Mouse (Mus musculus): ENCODE data around the gene P2rx7. TPM values are rescaled to one million over a fixed set of nuclear protein-coding genes. Genes with fewer than 3 reads are reported as not detected.
A peak's percentile ranks its signal among the peaks of the same experiment; 100 is the strongest.

Gene P2rx7
- total RNA-seq, 2 experiments from 2014 or later: 3.5 to 5.2 TPM

DNA sequence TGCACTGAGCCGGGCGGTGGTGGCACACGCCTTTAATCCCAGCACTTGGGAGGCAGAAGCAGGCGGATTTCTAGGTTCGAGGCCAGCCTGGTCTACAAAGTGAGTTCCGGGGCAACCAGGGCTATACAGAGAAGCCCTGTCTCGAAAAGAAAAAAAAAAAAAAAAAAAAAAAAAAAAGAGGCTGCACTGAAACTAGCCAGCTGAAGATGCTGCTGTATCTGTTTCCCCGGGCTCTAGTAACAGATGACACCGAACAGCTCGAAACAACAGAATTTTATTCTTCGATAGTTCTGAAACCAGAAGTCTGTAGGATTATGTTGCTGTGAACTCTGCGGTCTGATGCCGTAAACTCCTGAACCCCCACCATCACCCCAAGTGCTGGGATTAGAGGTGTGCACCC, 81.7 kb downstream of the P2rx7 start:
- intact Hi-C loops (cut with DNase I): loop anchor here (5.0 to 10.0 kb wide), 2 partner anchors 303 to 321 kb away; partner anchors contain the start of gene Anapc7
- no peak for DNase-seq

DNA sequence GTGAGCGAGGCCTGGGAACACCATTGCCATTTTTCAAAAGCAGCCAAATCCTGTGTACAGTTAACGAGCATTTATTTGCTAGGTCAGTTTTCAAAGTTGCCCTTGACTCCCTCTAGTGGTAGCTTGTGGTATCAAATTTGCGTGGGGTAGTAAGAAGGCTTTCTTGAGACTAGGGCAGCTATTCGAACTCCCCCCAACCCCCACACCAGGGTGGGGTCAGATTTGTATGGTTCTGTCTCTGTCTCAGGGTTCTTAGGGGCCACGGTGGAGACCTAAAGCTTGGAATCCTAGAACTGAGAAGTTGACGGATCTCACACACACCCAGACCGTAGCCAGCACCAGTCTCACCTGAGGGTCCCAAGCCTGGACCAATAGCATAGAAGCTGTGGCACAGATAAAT, 82.4 kb downstream of the P2rx7 start:
- DNase-seq: peak; percentile 80 to 87
- intact Hi-C loops (cut with DNase I): loop anchor here (5.0 to 10.0 kb wide), 2 partner anchors 304 to 321 kb away; partner anchors contain the start of gene Anapc7

DNA sequence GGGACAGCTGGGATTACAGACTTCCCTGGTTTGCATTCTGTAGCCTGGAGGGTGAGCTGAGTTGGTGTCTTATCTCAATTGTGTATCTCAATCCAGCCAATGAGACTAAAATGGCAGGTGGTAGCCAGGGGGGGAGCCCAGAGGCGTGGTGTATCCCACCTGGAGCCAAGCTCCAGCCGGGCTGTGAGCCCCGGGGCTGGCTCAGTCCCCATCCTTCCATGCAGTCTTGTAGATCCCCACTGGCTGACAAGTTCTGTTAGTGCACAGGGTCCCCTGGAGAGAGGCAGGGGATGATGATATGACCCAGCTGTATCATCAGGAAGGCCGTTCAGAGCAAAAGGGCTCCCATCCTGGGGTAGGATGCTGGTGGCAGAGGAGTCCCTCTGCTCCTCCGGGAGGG, 82.9 kb downstream of the P2rx7 start:
- DNase-seq: no peak
- intact Hi-C loops (cut with DNase I): loop anchor here (5.0 to 10.0 kb wide), 2 partner anchors 304 to 322 kb away; partner anchors contain the start of gene Anapc7

DNA sequence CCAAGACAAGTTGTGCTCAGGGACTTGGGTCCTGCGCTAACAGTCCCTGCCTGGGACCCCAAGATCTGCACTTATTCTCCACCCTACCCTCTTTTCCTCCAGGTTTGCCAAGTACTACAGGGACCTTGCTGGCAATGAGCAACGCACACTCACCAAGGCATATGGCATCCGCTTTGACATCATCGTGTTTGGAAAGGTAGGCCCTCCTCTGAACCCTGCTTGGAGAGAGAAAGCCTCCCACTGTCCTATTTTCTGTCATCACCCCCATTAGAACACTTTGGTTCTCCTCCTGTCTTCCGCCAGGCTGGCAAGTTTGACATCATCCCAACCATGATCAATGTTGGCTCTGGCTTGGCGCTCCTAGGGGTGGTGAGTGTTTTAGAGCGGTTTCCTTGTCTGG, 83.4 kb downstream of the P2rx7 start:
- no peak for DNase-seq
- intact Hi-C loops (cut with DNase I): loop anchor here (5.0 to 10.0 kb wide), 2 partner anchors 305 to 322 kb away; partner anchors contain the start of gene Anapc7

DNA sequence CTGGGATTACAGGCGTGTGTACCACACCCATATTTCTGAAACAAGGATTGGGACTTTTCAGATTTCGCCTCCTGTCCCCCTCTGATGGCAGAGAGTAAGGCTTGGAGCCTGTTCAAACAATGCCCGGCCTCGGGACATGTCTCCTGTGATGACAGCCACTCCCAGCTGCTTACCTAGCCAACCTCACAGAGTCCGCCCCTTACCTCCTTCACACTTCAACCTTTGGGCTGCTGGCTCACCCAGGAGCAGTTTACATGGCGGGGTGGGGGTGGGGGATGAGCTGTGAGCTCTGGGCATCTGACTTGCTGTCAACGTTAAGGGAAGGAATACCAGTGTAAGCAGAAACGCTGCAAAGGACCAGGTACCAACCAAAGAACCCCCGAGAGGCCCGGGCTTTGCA, 87.1 kb downstream of the P2rx7 start:
- intact Hi-C loops (cut with DNase I): no loop called here
- no peak for DNase-seq

DNA sequence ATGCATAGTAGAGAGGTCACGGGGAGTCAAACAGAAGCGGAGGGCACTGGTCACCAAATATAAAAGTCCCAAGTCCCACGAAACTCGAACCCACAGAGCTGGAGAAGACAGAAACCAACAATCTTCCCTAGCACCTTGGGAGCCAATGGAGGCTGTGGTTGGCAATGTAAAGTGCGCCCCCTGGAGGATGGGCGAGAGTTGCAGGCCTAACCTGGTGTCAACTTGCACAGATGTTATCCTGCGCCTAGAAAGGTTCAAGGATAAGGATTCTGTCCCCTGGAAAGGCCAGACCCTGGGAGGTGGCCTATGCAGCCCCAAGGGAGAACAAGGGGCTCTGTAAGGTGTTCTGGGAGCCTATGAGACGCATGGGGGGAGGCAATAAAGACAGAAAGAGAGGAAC, 87.6 kb downstream of the P2rx7 start:
- intact Hi-C loops (cut with DNase I): no loop called here

DNA sequence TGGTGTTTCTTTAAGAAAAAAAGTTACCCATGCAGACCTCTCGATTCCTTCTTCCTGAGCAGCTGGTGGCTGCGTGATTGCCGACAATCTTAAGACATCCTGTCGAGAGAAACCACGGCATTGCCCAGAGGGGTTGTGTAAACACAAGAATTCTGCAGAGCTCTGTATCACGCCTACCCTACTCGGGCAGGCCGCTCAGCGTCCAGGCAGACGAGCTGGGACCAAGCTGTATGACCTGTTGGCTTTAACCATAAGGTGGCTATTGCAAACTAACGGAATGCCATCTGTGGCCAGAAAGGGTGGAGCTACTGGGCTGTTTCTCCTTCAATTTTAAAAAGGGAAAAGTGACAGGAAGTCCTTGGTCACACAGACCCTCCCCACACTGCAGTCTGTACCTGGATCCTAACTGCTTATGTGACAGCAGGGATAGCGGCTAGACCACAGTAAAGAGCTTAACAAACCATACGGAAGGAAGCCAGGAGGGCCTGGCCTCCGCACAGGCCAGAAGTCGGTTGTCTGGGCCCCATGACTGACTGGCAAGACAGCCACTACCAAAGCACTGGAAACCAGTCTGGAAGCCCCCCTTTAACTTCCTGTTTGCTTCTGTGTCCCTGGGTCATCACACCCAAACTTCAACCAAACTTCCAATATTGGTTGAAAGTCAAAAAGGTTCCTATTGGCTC, 88.4 kb downstream of the P2rx7 start:
- intact Hi-C loops (cut with DNase I): no loop called here
- peak; percentile 44 to 61 for DNase-seq

More for the DNA sequence above, 87.6 kb downstream of the P2rx7 start:
- peak; percentile 56 to 80 for DNase-seq

DNA sequence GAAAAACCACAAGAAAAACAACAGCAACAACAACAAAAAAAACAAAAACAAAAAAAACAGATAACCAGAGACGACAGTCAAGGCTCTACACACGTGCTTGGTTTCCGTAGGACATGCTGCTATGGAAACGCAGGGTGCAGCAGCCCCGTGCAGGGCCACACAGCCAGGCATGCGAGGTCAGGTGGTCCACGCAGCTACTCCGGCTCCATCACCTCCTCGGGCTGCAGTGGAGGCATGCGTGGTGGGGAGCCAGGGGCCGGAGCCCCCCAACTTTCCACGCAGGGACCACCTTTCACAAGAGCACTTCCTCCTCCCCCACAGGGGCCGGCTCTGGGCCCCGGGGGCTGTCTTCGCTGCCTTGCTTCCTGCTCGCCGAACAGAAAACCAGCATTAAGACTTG, 90.2 kb downstream of the P2rx7 start:
- intact Hi-C loops (cut with DNase I): no loop called here
- no peak for DNase-seq

DNA sequence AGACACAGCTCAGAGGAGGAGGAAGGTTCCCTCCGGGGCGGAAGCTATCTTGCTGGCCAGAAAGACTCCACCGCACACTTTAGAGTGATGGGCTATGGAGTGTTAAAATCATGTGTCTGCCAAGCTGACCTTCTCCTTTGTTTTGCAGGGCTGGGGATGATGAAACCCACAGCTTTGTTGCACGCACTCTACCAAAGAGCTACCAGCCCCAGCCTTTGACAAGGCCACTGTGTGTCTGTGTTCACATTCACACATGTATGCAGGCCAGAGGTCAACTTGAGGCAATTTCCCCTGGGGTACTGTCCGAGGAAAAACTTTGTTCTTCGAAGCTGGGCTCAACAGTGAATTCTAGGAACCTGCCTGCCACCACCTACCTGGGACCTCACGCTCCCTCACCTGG, 92.1 kb downstream of the P2rx7 start:
- intact Hi-C loops (cut with DNase I): no loop called here
- DNase-seq: no peak

DNA sequence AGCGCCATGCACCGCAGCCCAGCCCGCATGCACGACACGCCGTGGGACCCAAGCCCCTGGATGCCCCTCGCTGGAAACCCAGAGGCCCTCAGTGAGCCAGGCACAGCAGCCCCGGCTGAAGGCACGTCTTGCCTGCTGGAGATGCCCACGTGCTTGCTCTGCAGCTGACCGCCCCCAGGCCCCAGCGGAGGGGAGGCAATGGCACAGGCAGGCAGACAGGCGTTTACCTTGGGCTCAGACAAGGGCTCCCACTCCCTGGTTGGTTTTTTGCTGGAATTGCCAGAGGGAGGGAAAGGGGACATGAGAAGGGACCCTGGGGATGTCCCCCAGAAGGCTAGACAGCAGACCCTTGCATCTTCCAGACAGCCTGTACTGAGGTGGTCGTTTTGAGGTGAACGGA, 93.0 kb downstream of the P2rx7 start:
- intact Hi-C loops (cut with DNase I): no loop called here
- DNase-seq: no peak

Small RNA genes within 50 kb of the gene (microRNA-seq; reads per million reads assigned to microRNA genes)
- 1.4 to 1.7 reads per million in 2 experiments for gene Mir8115

Other genes with a start within 250 kb of the P2rx7 start
- gene Anapc7, start 222.2 kb upstream of the P2rx7 start, total RNA-seq (2021): 10 to 100 TPM; 44.4 to 44.5 TPM
- gene Atp2a2, start 141.7 kb upstream of the P2rx7 start, total RNA-seq (2021): 1,000 to 10,000 TPM; 7,820 to 7,948 TPM
- gene Ift81, start 29.4 kb upstream of the P2rx7 start, total RNA-seq (2021): 10 to 100 TPM; 51.7 to 53.1 TPM
- 10 to 100 TPM; 17.3 to 17.6 TPM for gene P2rx4, start 63.6 kb downstream of the P2rx7 start, total RNA-seq (2021)
- 10 to 100 TPM; 15.6 to 16.5 TPM for gene Camkk2, start 135.5 kb downstream of the P2rx7 start, total RNA-seq (2021)
- gene Anapc5, start 177.4 kb downstream of the P2rx7 start, total RNA-seq (2021): 100 to 1,000 TPM; 215 to 217 TPM
- 10 to 100 TPM; 26.8 to 32.9 TPM for gene Rnf34, start 206.1 kb downstream of the P2rx7 start, total RNA-seq (2021)

Measured in heart, postnatal 10 days (tissue).